Mouse (Mus musculus): ENCODE measurements around the gene Psmb11. TPM values are rescaled to one million over a fixed set of nuclear protein-coding genes. Genes with fewer than 3 reads are reported as not detected.

Gene Psmb11
- polyA plus RNA-seq, 1 experiment from 2014 or later, result not detected

DNA sequence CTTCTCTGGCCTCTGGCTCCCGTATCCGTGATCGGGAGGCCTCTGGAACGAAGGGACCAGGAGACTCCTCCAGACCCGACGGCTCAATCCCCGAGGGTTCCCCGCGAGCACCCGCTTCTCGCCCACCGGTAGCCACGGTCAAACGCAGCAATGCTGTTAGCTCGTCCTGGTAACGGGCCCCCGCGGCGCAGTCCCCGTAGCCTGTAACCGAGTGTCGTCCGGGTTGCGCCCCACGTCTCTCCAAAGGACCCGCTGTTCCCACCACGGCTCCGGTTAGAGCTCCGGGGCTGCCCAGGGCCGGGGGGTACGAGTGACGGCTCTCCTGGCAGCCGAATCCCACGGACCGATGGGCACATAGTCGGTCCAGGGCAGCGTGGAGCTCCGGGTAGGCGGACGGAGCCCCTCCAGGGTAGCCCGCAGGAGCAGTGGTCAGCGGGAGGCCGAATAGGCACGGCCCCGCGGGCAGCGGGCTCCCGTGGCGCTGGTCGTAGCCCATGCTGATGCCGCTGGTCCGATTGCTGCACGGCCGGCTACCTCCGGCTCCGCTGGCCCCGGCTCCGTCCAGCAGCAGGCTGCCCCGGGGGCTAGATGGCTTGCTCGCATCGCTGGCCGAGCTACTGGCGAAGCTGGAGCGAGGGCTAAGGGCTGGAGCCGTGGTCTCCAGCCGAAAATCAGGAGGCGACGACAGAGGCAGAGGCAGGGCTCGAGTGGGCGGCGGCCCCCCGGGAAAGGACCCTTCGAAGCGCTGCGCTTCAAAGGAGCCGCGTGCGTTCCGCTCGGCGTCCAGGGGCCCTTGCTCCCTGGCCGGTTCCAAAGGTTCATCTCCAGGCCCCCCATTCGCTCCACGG is 44.8 kb upstream of the Psmb11 start:
- Histone ChIP-seq H3K4me2 (ENCODE audit: low read depth, low read length) (peak overlapping the region; percentile 97), H3K4me3 (ENCODE audit: low read depth, low read length) (peak overlapping the region; percentile 67), H3K27me3 (ENCODE audit: insufficient read depth, low read length) (peaks cover 41% of the 10 kb centered on the region), H3K27ac (ENCODE audit: low read depth) (0 out of 2 replicates have a peak overlapping the region, but pooled peaks have one; percentile 66), H3K4me1 (ENCODE audit: insufficient read depth) (peaks cover 56% of the 10 kb centered on the region), H3K9me3 (ENCODE audit: low read length) (no peaks in the 10 kb centered on the region), H3K36me3 (replicated peaks; ENCODE audit: insufficient read depth, low read length) (no peaks in the 10 kb centered on the region), H3K9ac (replicated peaks) (peak overlapping the region; percentile 73)
- no peak for TF ChIP-seq EP300 (IDR thresholded peaks at IDR 0.05; ENCODE audit: low read depth)
- no peak for TF ChIP-seq CTCF (IDR thresholded peaks at IDR 0.05; ENCODE audit: low read depth)
- peak; percentile 45 for DNase-seq
- peak; percentile 22; the same call in 1 of the 2 replicates for ATAC-seq
- 3% methylated on average over 78 of the region's 84 CpGs for WGBS (ENCODE audit: insufficient replicate concordance)

DNA sequence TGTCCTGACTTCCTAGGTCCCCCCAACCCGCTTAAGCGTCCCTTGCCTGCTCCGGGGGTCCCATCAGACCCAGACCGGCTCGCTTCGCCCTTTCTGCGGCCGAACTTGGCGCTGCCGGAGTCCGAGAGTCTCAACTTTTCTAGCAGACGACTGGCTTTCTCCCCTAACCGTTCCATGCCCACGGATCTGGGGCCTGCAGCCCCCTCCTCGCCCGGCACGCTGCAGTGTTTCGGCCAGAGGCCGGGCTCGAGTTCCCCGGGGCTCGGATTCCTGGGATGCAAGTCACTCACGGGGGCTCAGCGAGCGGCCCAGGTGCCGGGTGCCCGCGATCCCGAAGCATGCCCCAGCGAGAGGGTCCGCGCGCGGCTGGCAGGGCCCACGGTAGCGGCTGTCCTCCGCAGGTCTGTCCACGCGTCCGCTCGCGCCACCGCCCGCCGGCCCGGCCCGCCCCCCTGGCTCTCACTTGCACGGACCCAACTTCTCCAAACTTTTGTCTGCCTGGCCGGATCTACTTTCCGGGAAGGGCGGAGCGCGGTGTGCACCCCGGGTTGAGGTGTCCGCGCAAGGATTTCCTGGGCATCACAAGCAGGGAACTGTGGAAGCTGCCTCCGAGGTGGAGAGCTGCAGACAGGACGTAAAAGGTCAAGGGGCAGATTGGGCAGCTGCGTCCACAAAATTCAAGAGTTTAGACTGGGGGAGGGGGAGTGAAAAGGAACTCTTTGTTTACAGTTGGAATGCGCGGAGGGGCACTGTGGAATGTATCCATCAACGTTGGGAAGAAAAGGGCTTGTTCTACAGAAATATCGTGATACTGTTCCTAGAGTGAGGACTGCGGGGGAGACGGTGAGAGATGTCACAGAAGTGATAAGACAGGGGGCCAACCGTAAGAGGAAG is 43.9 kb upstream of the Psmb11 start, which contains the start of gene Ajuba:
Gene Ajuba (minus strand): TSS at position 470 of the 894 bp plus-strand sequence.
- peak within 1 kb of the TSS; percentile 67 for H3K4me3 ChIP-seq (ENCODE audit: low read depth, low read length)
- 1% methylated on average over 66 of the region's 66 CpGs for WGBS (ENCODE audit: insufficient replicate concordance)
- H3K9me3 ChIP-seq (ENCODE audit: low read length), result no peaks in the 10 kb centered on the region
- peak within 1 kb of the TSS; percentile 97 for H3K4me2 ChIP-seq (ENCODE audit: low read depth, low read length)
- H3K27me3 ChIP-seq (ENCODE audit: insufficient read depth, low read length), result peaks cover 41% of the 10 kb centered on the region
- no peaks in the 10 kb centered on the region for H3K36me3 ChIP-seq (replicated peaks; ENCODE audit: insufficient read depth, low read length)
- no peak for TF ChIP-seq CTCF (IDR thresholded peaks at IDR 0.05; ENCODE audit: low read depth)
- TF ChIP-seq EP300 (IDR thresholded peaks at IDR 0.05; ENCODE audit: low read depth), result no peak
- H3K9ac ChIP-seq (replicated peaks), result peak within 1 kb of the TSS; percentile 73
- ATAC-seq (peak; percentile 71), DNase-seq (peak; percentile 85)
- H3K4me1 ChIP-seq (ENCODE audit: insufficient read depth), result peaks cover 50% of the 10 kb centered on the region
- H3K27ac ChIP-seq (ENCODE audit: low read depth), result peak within 1 kb of the TSS; percentile 66

- Histone ChIP-seq H3K4me3 (ENCODE audit: low read depth, low read length) (peak overlapping the region; percentile 67), H3K9me3 (ENCODE audit: low read length) (no peaks in the 10 kb centered on the region), H3K27me3 (ENCODE audit: insufficient read depth, low read length) (peaks cover 41% of the 10 kb centered on the region), H3K9ac (replicated peaks) (peak overlapping the region; percentile 73), H3K27ac (ENCODE audit: low read depth) (peak overlapping the region; percentile 66), H3K4me1 (ENCODE audit: insufficient read depth) (peaks cover 42% of the 10 kb centered on the region), H3K4me2 (ENCODE audit: low read depth, low read length) (peak overlapping the region; percentile 97), H3K36me3 (replicated peaks; ENCODE audit: insufficient read depth, low read length) (no peaks in the 10 kb centered on the region)
- 0 out of 2 replicates have a peak, but pooled peaks have one; percentile 10 for ATAC-seq
- WGBS (ENCODE audit: insufficient replicate concordance), result 0% methylated on average over 10 of the region's 10 CpGs
- TF ChIP-seq CTCF (IDR thresholded peaks at IDR 0.05; ENCODE audit: low read depth) (peak; percentile 78), EP300 (IDR thresholded peaks at IDR 0.05; ENCODE audit: low read depth) (no peak)
- peak; percentile 38 for DNase-seq
Observed at GRCm38 (mm10) chr14:54578063-54578462, 43.2 kb upstream of the Psmb11 start.

GRCm38 (mm10) chr14:54579638-54580037 is 41.6 kb upstream of the Psmb11 start:
- ATAC-seq (no peak), DNase-seq (no peak)
- no peaks in the 10 kb centered on the region for H3K36me3 ChIP-seq (replicated peaks; ENCODE audit: insufficient read depth, low read length)
- no peak overlapping the region for H3K9ac ChIP-seq (replicated peaks)
- peaks cover 39% of the 10 kb centered on the region for H3K4me1 ChIP-seq (ENCODE audit: insufficient read depth)
- peak overlapping the region; percentile 66 for H3K27ac ChIP-seq (ENCODE audit: low read depth)
- H3K27me3 ChIP-seq (ENCODE audit: insufficient read depth, low read length), result peaks cover 34% of the 10 kb centered on the region
- no peaks in the 10 kb centered on the region for H3K9me3 ChIP-seq (ENCODE audit: low read length)
- 48% methylated on average over 7 of the region's 7 CpGs for WGBS (ENCODE audit: insufficient replicate concordance)
- H3K4me2 ChIP-seq (ENCODE audit: low read depth, low read length), result 0 out of 2 replicates have a peak overlapping the region, but pooled peaks have one; percentile 4
- TF ChIP-seq EP300 (IDR thresholded peaks at IDR 0.05; ENCODE audit: low read depth) (no peak), CTCF (IDR thresholded peaks at IDR 0.05; ENCODE audit: low read depth) (no peak)
- H3K4me3 ChIP-seq (ENCODE audit: low read depth, low read length), result no peak overlapping the region

DNA sequence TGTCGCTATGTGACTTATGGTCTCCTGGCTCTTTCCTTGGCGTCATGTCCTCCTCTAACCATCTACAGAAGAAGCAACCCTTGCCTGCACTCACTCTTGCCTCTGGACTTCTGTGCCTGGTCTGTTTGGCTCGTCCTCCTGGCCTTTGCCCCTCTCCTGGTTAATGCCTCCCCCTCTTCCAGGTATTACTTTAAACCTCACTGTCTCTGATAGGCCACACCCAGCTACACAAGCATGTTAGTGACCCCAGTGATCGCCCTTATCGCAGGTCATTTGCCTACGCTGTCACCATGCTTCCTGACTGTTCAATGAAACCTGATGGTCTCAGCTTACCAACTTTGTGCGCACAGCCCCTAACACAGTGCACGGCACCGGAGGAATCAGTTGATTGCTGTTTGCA is 38.7 kb upstream of the Psmb11 start:
- H3K9me3 ChIP-seq (ENCODE audit: low read length), result no peaks in the 10 kb centered on the region
- TF ChIP-seq CTCF (IDR thresholded peaks at IDR 0.05; ENCODE audit: low read depth) (no peak), EP300 (IDR thresholded peaks at IDR 0.05; ENCODE audit: low read depth) (no peak)

More for the DNA sequence above, 38.7 kb upstream of the Psmb11 start:
- ATAC-seq (peak; percentile 75), DNase-seq (no peak)
- H3K27ac ChIP-seq (ENCODE audit: low read depth), result peak overlapping the region; percentile 36
- peaks cover 23% of the 10 kb centered on the region for H3K4me1 ChIP-seq (ENCODE audit: insufficient read depth)
- no peak overlapping the region for H3K4me3 ChIP-seq (ENCODE audit: low read depth, low read length)
- 71% methylated on average over 9 of the region's 9 CpGs for WGBS (ENCODE audit: insufficient replicate concordance)
- peak overlapping the region; percentile 36 for H3K4me2 ChIP-seq (ENCODE audit: low read depth, low read length)
- no peak overlapping the region for H3K9ac ChIP-seq (replicated peaks)
- H3K36me3 ChIP-seq (replicated peaks; ENCODE audit: insufficient read depth, low read length), result no peaks in the 10 kb centered on the region
- peaks cover 5% of the 10 kb centered on the region for H3K27me3 ChIP-seq (ENCODE audit: insufficient read depth, low read length)
